ENCODE assay signal across 8 mouse cellular contexts in genomic region chr3:107278479-107279269, GRCm38 (mm10). TPM values are rescaled to one million over a fixed set of nuclear protein-coding genes. Genes with fewer than 3 reads are reported as not detected.
DNase-seq lines count a peak whose midpoint lies in the region; ATAC-seq and TF ChIP-seq lines count a peak whose summit lies in the region.

TSS of gene Lamtor5 (plus strand) at chr3:107278858.

- H3K9me3 ChIP-seq in hindbrain, postnatal 0 days (ENCODE audit: low read length) = no peaks in the 10 kb centered on the region

- 0 out of 2 replicates have a peak, but pooled peaks cover 7% of the 10 kb centered on the region for H3K4me1 ChIP-seq in hindbrain, postnatal 0 days (ENCODE audit: insufficient read depth, low read length)

- no peak for TF ChIP-seq CTCF in gastrocnemius, adult 2 months (IDR thresholded peaks at IDR 0.05)
- no peak for TF ChIP-seq CTCF in hindbrain, postnatal 0 days (IDR thresholded peaks at IDR 0.05; ENCODE audit: low read depth)
- no peak for TF ChIP-seq CTCF in left cerebral cortex, adult 2 months (IDR thresholded peaks at IDR 0.05)

- peak within 1 kb of the TSS; percentile 81 for H3K4me2 ChIP-seq in hindbrain, postnatal 0 days (ENCODE audit: low read depth, low read length)

- peak; percentile 76 for DNase-seq in WW6 (ENCODE audit: low read depth, low spot score)
- DNase-seq in cerebellum, postnatal 4 days (ENCODE audit: low spot score in 2 of 2) = peak; percentile 85 to 91
- DNase-seq in gastrocnemius, adult 2 months = peak; percentile 93
- peak; percentile 93 for DNase-seq in hindbrain, postnatal 0 days (ENCODE audit: low spot score)
- DNase-seq in left cerebral cortex, adult 2 months (ENCODE audit: extremely low spot score in 1 of 2, low spot score in 2 of 2) = peak; percentile 90 to 94
- DNase-seq in right cerebral cortex, adult 2 months (ENCODE audit: low spot score in 2 of 2) = peak; percentile 93 to 94
- peak; percentile 89 for DNase-seq in urinary bladder, postnatal 14 days (ENCODE audit: low spot score)

- ATAC-seq in hindbrain, postnatal 0 days = peak; percentile 91
- peak; percentile 93 for ATAC-seq in megakaryocyte, adult 5-6 weeks (ENCODE audit: poor library complexity, severe bottlenecking)

- WGBS in hindbrain, postnatal 0 days = 3% methylated on average over 43 of the region's 43 CpGs

- no peaks in the 10 kb centered on the region for H3K27me3 ChIP-seq in hindbrain, postnatal 0 days (ENCODE audit: insufficient read depth, low read length)

- H3K4me3 ChIP-seq in gastrocnemius, adult 2 months = peak within 1 kb of the TSS; percentile 84
- H3K4me3 ChIP-seq in hindbrain, postnatal 0 days (ENCODE audit: low read length) = peak within 1 kb of the TSS; percentile 75
- H3K4me3 ChIP-seq in left cerebral cortex, adult 2 months = peak within 1 kb of the TSS; percentile 77

- peak within 1 kb of the TSS; percentile 67 for H3K9ac ChIP-seq in hindbrain, postnatal 0 days (replicated peaks; ENCODE audit: low read length)

- H3K27ac ChIP-seq in gastrocnemius, adult 2 months = peak within 1 kb of the TSS; percentile 89
- no peak within 1 kb of the TSS for H3K27ac ChIP-seq in hindbrain, postnatal 0 days
- peak within 1 kb of the TSS; percentile 78 for H3K27ac ChIP-seq in left cerebral cortex, adult 2 months

- intact Hi-C loops in gastrocnemius, adult 2 months (cut with DNase I) = loop anchor here (5.0 kb wide), 1 partner anchor 54 kb away; the partner anchor contains the start of gene Rbm15
- intact Hi-C loops in left cerebral cortex, adult 2 months (cut with DNase I) = loop anchor here (2.0 to 10.0 kb wide), 4 partner anchors 44 to 374 kb away; partner anchors contain the start of gene Rbm15

- 0 out of 2 replicates have a peak, but pooled peaks cover 8% of the 10 kb centered on the region for H3K36me3 ChIP-seq in hindbrain, postnatal 0 days (ENCODE audit: insufficient read depth, low read length)

RNA-seq across cellular contexts. Expression of gene Lamtor5, which starts in this region (rescaled TPM):
- 10 to 100 TPM; 57.8 to 64.8 TPM for total RNA-seq in gastrocnemius, adult 2 months (2021)
- total RNA-seq in hindbrain, postnatal 0 days (2014; rRNA removed) = 63.7 and 93.7 TPM in 2 replicates
- polyA plus RNA-seq in hindbrain, postnatal 0 days (2015; fragmentation: Nextera tagmentation; extraction: Ambion mirVana) = 162 and 167 TPM in 2 replicates
- total RNA-seq in left cerebral cortex, adult 2 months (2021) = 10 to 100 TPM; 69.5 to 69.7 TPM
- 194 and 214 TPM in 2 replicates for total RNA-seq in megakaryocyte, adult 5-6 weeks (2015)
- 72.6 and 72.9 TPM in 2 replicates for total RNA-seq in megakaryocyte, adult 5-6 weeks (2017)
